8 mouse cellular contexts compared by ENCODE assay signal in the genomic region with DNA sequence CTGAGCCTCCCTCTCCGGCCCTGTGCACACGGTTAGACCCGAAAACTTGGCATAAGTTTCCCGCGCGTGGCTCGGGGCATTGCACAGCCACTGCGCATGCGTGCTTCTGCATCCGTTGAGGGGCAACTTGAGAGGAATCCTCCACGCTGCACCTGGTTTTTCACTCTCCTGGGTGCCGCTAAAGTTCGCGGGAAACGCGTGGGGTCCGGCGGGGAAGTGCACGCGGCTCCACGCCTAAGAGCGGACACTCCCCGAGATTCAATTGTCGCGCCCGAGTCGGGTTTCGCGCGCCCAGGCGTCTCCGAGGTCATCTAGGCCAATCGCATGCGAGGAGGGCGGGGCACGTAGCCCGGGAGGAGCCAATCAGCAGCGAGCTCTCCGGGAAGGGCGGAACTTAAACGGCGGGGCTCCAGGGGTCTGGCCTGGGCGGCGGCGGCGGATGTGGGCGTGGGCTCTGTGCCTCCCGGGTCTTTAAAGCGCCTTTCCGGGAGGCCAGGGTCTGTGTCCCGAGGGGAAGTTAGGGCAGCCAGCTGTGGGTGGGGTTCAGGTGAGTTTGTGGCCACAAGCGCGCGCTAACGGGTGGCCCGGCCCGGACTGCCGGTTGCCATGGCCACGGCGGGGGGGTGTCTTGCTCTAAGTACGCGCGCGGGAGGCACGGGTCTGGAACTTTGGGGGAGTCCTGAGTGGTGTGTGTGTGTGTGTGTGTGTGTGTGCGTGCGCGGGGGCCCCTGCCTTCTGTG. TPM values are rescaled to one million over a fixed set of nuclear protein-coding genes. Genes with fewer than 3 reads are reported as not detected.
DNase-seq lines count a peak whose midpoint lies in the region; ATAC-seq lines count a peak whose summit lies in the region.

No protein-coding gene starts in this region.

- WGBS in intestine, embryonic 15.5 days, result under 1% methylated on average over 68 of the region's 68 CpGs

- no peaks in the 10 kb centered on the region for H3K27me3 ChIP-seq in intestine, embryonic 15.5 days (replicated peaks)

- H3K4me3 ChIP-seq in intestine, embryonic 15.5 days (replicated peaks), result peak overlapping the region; percentile 71

- H3K4me2 ChIP-seq in intestine, embryonic 15.5 days (replicated peaks), result peak overlapping the region; percentile 95

- DNase-seq in adrenal gland, adult 8-10 months, result peak; percentile 91
- DNase-seq in embryo, embryonic 11.5 days (ENCODE audit: low read depth, low spot score), result peak; percentile 95
- DNase-seq in gastrocnemius, postnatal 36 days, result peak; percentile 93 to 95
- DNase-seq in left cerebral cortex, postnatal 25 days (ENCODE audit: low spot score in 2 of 2), result peak; percentile 91 to 93
- DNase-seq in mesoderm, embryonic 11.5 days (ENCODE audit: low read depth, low spot score), result peak; percentile 98
- peak; percentile 91 for DNase-seq in right cerebral cortex, postnatal 25 days
- peak; percentile 94 to 95 for DNase-seq in urinary bladder, postnatal 36 days (ENCODE audit: low spot score in 2 of 2)

- peak overlapping the region; percentile 92 for H3K27ac ChIP-seq in intestine, embryonic 15.5 days

- ATAC-seq in intestine, embryonic 15.5 days, result peak; percentile 89

- no peaks in the 10 kb centered on the region for H3K9me3 ChIP-seq in intestine, embryonic 15.5 days

- intact Hi-C loops in gastrocnemius, postnatal 36 days (cut with DNase I), result no loop called here
- intact Hi-C loops in left cerebral cortex, postnatal 25 days (cut with DNase I), result no loop called here

- peaks cover 3% of the 10 kb centered on the region; the same call in 1 of the 2 replicates for H3K36me3 ChIP-seq in intestine, embryonic 15.5 days

- H3K4me1 ChIP-seq in intestine, embryonic 15.5 days (replicated peaks), result peaks cover 43% of the 10 kb centered on the region

- H3K9ac ChIP-seq in intestine, embryonic 15.5 days, result peak overlapping the region; percentile 67

RNA-seq across cellular contexts. Expression of gene Uhrf1, which starts 0.9 kb away (rescaled TPM):
- 1 to 10 TPM; 1.8 to 3.4 (median 2.6) TPM for total RNA-seq in adrenal gland, adult 8-10 months (2022)
- 1 to 10 TPM; 1.4 to 3.0 TPM for total RNA-seq in gastrocnemius, postnatal 36 days (2021)
- 124 and 125 TPM in 2 replicates for polyA plus RNA-seq in intestine, embryonic 15.5 days (2015; fragmentation: Nextera tagmentation; extraction: Ambion mirVana)
- total RNA-seq in left cerebral cortex, postnatal 25 days (2021), result 1 to 10 TPM in 1 of 2 experiments, under 1 TPM in 1; 0.69 to 1.1 TPM

RNA-seq across cellular contexts. Expression of gene Arrdc5, which starts 3.9 kb away (rescaled TPM):
- not detected for total RNA-seq in adrenal gland, adult 8-10 months (2022)
- not detected for total RNA-seq in gastrocnemius, postnatal 36 days (2021)
- polyA plus RNA-seq in intestine, embryonic 15.5 days (2015; fragmentation: Nextera tagmentation; extraction: Ambion mirVana), result not detected in 2 replicates
- total RNA-seq in left cerebral cortex, postnatal 25 days (2021), result not detected

RNA-seq across cellular contexts. Expression of gene Plin3, which starts 11.3 kb away (rescaled TPM):
- 100 to 1,000 TPM in 3 of 4 experiments, 10 to 100 TPM in 1; 92.6 to 117 (median 103) TPM for total RNA-seq in adrenal gland, adult 8-10 months (2022)
- total RNA-seq in gastrocnemius, postnatal 36 days (2021), result 10 to 100 TPM; 44.4 to 45.7 TPM
- 153 and 195 TPM in 2 replicates for polyA plus RNA-seq in intestine, embryonic 15.5 days (2015; fragmentation: Nextera tagmentation; extraction: Ambion mirVana)
- 10 to 100 TPM in 1 of 2 experiments, 1 to 10 TPM in 1; 7.6 to 10.3 TPM for total RNA-seq in left cerebral cortex, postnatal 25 days (2021)

RNA-seq across cellular contexts. Expression of gene Kdm4b, which starts 21.8 kb away (rescaled TPM):
- 10 to 100 TPM; 36.7 to 54.1 (median 47.4) TPM for total RNA-seq in adrenal gland, adult 8-10 months (2022)
- 10 to 100 TPM; 26.0 to 29.8 TPM for total RNA-seq in gastrocnemius, postnatal 36 days (2021)
- polyA plus RNA-seq in intestine, embryonic 15.5 days (2015; fragmentation: Nextera tagmentation; extraction: Ambion mirVana), result 25.1 and 27.5 TPM in 2 replicates
- total RNA-seq in left cerebral cortex, postnatal 25 days (2021), result 10 to 100 TPM; 70.0 to 74.4 TPM

RNA-seq across cellular contexts. Expression of gene Ticam1, which starts 27.4 kb away (rescaled TPM):
- 10 to 100 TPM; 23.9 to 26.3 (median 24.8) TPM for total RNA-seq in adrenal gland, adult 8-10 months (2022)
- 1 to 10 TPM; 2.0 to 3.2 TPM for total RNA-seq in gastrocnemius, postnatal 36 days (2021)
- 11.3 and 13.3 TPM in 2 replicates for polyA plus RNA-seq in intestine, embryonic 15.5 days (2015; fragmentation: Nextera tagmentation; extraction: Ambion mirVana)
- 1 to 10 TPM; 5.2 to 5.4 TPM for total RNA-seq in left cerebral cortex, postnatal 25 days (2021)

Comparison
In these comparisons a context has a peak if more than half of its experiments do, and no peak if none do; other contexts are left out.
1. Peak in every context shown above with its lines: DNase-seq, ATAC-seq, H3K4me3 ChIP-seq and H3K27ac ChIP-seq.
2. RNA of gene Plin3, which starts 11.3 kb away (total RNA-seq): 92.6 to 117 TPM in adrenal gland, adult 8-10 months and 44.4 to 45.7 TPM in gastrocnemius, postnatal 36 days; 7.6 to 10.3 TPM in left cerebral cortex, postnatal 25 days; every median in the first group is over 4 times any median in the second.